22 mouse cellular contexts compared by ENCODE assay signal in the genomic region with DNA sequence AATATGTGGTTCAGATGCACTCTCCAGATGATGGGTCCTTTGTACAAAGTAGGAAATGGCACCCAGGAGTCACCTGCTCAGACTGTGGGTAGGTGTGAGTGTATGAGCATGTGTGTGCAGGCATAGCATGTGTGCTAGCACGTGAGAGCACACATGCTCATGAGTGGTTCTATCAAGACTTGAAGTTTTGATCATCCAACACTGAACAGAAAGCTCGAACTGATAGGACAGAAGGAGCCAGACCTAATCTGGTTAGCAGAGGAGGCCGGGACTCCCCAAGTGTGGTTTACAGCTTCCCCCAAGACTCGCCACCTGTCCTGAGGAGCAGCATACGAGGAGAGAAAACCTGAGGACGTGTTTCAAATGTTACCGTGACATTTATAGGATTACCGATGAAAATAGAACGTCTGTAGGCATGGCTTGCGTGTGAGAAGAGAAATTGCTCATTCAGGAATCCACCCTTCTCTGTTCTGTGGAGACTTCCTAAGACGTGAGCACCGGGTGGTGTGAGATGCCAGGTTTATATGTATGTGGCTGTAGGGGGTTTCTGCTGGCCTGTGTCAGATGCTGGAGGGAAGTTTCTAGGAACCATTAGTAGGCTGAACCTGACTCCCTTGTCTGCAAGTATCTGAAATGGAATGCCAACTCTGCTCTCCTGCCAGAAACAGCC.
DNase-seq lines count a peak whose midpoint lies in the region; TF ChIP-seq lines count a peak whose summit lies in the region.
"Had no signal": no experiment of that assay in that cellular context is flagged by ENCODE, and none has a peak within 500 bp of the region (broad histone marks: within the 10 kb centered on the region; RNA-seq: fewer than 3 reads in every experiment).

No protein-coding gene starts in this region.

- DNase-seq in gastrocnemius, adult 2 months: peak; percentile 30
- no peak for DNase-seq in gastrocnemius, postnatal 25 days
- DNase-seq in right cerebral cortex, adult 18-20 months: peak; percentile 32
- no peak for DNase-seq in right cerebral cortex, postnatal 14 days
- DNase-seq in left cerebral cortex, postnatal 14 days (ENCODE audit: low spot score in 2 of 2): peak; percentile 11 to 61
- peak; percentile 59 for DNase-seq in telencephalon, adult 2 months (ENCODE audit: low read depth, low spot score)
- no peak for DNase-seq in heart, postnatal 25 days (ENCODE audit: low spot score)
- DNase-seq: adrenal gland, postnatal 10 days; B cell, adult 2 months; cerebellum, adult 2 months; cerebellum, postnatal 25 days; forebrain, postnatal 0 days; kidney, adult 8-10 months; kidney, postnatal 14 days; lung, adult 18-20 months; lung, postnatal 10 days had no signal

- TF ChIP-seq CTCF in gastrocnemius, adult 2 months (IDR thresholded peaks at IDR 0.05): no peak

- intact Hi-C loops in gastrocnemius, adult 2 months (cut with DNase I): loop anchor here (5.0 kb wide), 2 partner anchors 33 to 63 kb away; no protein-coding TSS in a partner anchor
- intact Hi-C loops in left cerebral cortex, postnatal 14 days (cut with DNase I): loop anchor here (10.0 kb wide), 1 partner anchor 391 kb away; no protein-coding TSS in a partner anchor
- intact Hi-C loops in heart, postnatal 25 days (cut with DNase I): no loop called here

- peak overlapping the region; percentile 0; the same call in 1 of the 2 replicates for H3K4me3 ChIP-seq in gastrocnemius, adult 2 months
- H3K4me3 ChIP-seq: embryonic facial prominence, embryonic 12.5 days; heart, embryonic 10.5 days; intestine, embryonic 15.5 days; limb, embryonic 13.5 days; liver, embryonic 12.5 days; neural tube, embryonic 15.5 days had no signal

- peak overlapping the region; percentile 80 for H3K27ac ChIP-seq in gastrocnemius, adult 2 months
- H3K27ac ChIP-seq: embryonic facial prominence, embryonic 12.5 days; heart, embryonic 10.5 days; intestine, embryonic 15.5 days; limb, embryonic 13.5 days; liver, embryonic 12.5 days; neural tube, embryonic 15.5 days had no signal

Comparison
In these comparisons a context has a peak if more than half of its experiments do, and no peak if none do; other contexts are left out.
1. DNase-seq: peak in gastrocnemius, adult 2 months (single experiment), right cerebral cortex, adult 18-20 months (single experiment), left cerebral cortex, postnatal 14 days (2 of 2) and telencephalon, adult 2 months (single experiment); none in gastrocnemius, postnatal 25 days (single experiment), right cerebral cortex, postnatal 14 days (single experiment) and heart, postnatal 25 days (single experiment).